Mouse (Mus musculus) kidney, postnatal 10 days (tissue): Measurements from ENCODE around the gene Fbp1.
"Not testable (repeated sequence)": the region's sequence is repeated elsewhere in the genome, so short reads cannot be mapped to it uniquely, and the experiment has no call there.

Source experiments
- DNase-seq: peaks from one replicate; pipeline ENCODE4 v3.0.0; 2021; ENCODE audit warnings: mixed read lengths

The Fbp1 gene

DNA sequence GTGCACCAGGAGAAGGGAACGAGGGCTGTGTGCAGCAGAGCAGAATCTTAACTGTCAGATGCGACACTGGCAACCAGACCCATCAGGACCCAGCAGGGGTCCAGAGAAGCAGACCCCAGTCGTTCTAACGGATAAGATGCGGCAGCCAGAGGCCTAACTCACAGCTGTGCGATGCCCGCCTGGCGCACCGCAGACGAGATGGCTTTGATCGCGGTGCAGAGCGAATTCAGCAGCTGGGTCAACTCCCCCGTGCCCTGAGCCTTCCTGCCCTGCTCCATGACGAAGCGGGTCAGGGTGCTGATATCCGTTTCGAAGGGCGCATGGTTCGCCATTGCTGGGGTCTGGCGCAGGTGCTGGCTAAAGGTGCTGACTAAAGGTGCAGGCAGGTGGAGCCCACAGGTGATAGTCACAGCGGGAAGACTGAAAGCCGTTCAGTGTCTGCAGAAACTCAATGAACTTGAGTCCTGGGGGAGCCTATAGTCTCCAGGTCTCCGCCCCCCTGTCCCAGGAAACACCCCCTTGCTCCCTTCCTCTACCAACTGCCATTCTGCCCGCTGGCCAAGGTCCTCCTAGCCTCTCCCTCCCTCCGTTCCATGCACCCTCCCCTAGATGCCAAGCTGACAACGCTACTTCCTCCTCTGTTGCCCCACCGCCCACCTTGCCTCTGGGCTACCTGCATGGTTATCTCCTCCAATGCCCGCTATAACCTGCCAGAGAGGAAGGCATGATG is at the start of gene Fbp1:
Fbp1 (minus strand) TSS at position 571 of the 730 bp plus-strand sequence.
- DNase-seq: peak; percentile 76

DNA sequence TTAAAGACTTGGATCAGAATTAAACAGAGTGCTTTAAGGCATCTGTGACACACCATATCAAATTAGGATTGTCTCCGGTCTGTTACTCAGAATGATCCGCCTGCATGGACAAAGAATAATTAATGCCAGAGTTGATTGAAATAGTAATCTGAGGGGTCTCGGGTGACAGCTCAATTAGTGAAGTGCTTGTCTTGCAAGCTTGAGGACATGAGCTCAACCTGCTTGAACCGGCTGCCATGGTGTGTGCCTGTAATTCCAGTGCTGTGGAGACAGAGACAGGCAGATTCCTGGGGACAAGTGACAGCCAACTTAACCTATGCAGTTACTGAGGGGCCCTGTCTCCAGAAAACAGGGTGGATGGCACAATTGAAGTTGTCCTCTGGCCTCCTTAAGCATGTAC is 44.4 kb upstream of the Fbp1 start:
- no peak for DNase-seq

DNA sequence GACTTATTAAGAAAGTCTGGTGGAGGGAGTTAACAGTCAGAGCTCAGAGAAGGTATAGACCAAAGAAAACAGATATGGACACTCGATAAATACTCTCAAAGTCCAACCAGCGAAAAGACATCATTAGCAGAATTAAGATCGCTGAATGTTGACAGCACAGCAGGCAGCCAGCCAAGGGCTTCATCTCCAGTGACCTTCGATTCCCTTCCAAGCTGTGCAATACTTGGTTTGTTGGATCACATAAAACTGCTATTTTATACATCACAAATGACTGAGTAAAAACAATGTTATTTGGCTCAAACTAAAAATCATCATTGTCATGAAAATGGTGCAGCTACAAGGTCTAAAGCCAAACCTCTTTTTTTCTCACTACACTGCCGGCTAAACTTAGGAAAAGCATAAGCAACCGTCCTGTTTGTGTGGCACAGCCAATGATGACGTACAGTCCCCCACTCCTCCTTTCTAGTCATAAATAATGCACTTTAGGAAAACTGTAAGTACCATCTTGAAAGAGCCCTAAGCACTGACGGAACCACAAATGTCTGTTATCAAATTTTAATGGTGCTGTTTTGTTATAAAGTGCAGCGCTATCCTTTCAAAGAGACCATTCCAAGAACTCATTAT is 41.8 kb upstream of the Fbp1 start:
- peak; percentile 88 for DNase-seq

DNA sequence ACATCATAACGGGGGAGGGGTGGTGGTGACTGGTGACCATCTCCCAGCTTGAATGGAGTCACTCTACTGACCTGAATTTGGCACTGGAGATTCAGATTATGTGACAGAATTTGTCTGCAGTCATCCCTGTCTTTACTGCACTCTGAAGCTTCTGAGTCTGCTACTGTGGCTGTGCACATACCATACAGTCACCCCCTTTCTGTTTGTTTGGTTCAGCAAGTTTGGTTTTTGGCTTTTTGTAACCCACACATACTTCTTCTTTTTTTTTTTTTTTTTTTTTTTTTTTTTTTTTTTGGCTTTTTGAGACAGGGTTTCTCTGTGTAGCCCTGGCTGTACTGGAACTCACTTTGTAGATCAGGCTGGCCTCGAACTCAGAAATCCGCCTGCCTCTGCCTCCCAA is 41.1 kb upstream of the Fbp1 start:
- DNase-seq: not testable (repeated sequence)

DNA sequence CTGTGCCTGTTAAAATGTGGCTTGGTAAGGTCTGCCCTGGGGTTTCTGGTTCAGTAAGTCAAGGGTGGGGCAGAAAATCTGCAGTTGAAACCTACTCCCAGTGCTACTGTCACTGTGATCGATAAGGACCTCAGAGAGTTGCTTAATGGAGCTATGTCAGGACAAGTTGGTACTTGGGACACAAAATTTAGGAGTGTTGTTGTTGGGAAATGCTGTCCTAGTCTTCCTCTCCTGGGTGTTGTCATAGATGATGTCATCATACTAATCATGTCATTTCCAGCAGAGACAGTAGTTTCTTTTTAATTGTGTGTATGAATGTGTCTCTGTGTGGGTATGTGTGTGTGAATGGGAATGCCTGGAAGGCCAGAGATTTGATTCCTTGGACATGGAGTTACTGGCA is 39.4 kb upstream of the Fbp1 start:
- no peak for DNase-seq

DNA sequence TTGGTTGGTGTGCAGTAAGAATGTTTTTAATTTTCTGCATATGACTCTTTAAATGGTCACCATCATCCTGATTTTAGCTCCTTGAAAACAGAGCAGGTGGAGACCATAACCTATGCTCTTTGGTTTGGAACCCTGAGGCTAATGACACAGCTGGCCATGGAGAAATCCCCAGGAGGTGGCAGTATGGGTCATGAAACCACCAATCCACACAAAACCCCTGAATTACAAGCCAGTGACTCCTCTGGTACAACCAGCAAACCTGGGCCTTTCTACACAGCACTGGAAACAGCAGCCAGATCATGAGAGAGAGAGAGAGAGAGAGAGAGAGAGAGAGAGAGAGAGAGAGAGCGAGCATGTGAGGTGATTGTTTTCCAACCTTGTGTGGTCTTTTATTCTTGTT is 38.4 kb upstream of the Fbp1 start:
- peak; percentile 81 for DNase-seq

DNA sequence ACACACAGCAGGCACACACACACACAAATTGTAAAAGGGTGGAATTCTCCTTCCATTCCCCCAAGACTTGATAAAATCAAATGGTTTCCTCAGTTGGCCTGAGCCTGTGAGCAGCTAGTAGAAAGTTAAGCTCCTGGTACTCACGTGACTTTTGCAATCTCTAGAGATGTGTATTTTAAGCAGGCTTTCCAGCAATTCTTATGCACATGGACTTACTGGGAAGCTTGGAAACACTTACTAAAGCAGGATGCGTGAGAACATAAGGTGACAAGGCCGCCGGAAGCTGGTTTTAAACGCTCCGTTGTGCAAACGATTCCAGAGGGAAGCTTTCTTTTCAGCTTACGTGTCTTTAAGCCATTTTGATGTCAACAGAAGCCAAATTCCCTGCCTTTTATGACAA is 35.1 kb upstream of the Fbp1 start:
- DNase-seq: no peak

DNA sequence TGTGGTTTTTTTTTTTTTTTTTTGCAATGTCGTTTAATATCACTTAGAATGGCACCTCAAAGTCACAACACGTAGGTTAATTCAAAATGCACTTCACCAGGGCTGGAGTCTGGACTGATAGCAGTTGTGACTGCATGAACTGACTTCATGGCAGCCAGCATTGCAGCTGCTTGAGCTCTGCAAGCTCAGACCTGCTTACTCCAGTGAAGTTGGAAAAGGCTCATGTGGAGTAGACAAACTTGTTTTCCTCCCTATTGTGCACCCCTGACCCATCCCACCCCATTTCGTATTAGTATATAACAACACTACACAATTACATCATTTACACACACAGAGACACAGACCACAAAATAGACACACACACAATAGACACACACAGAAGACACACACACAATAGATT is 34.6 kb upstream of the Fbp1 start:
- DNase-seq: no peak

DNA sequence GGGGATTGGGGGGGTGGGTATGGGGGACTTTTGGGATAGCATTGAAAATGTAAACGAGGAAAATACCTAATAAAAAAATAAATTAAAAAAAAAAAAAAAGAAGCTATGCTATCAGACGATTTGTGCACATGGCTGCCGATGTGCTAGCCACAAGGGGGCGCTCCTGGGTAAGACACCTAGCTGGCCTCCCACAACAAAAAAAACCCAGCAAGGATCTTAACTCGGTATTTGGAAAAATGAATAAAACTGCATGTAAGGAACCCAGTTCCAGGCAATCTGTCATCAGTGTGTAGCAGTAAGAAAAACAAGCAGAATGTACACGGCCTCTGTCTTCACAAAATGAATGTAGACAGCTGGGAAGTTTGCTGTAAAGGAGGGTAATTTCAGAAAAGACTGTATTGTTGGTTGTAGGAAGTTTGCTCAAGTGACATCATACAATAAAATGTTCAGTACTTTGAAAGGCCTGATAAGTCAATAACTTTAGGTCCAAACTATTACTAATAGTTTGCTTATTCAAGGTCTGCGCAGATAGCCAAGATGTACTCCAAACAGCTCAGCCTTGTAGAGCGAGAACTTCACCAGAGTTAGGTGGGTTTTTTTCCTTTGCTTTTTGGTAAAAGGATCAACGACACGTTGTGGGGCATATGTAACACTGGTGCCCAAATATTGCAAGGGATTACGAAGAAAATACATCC is 31.7 kb upstream of the Fbp1 start:
- DNase-seq: peak; percentile 93

DNA sequence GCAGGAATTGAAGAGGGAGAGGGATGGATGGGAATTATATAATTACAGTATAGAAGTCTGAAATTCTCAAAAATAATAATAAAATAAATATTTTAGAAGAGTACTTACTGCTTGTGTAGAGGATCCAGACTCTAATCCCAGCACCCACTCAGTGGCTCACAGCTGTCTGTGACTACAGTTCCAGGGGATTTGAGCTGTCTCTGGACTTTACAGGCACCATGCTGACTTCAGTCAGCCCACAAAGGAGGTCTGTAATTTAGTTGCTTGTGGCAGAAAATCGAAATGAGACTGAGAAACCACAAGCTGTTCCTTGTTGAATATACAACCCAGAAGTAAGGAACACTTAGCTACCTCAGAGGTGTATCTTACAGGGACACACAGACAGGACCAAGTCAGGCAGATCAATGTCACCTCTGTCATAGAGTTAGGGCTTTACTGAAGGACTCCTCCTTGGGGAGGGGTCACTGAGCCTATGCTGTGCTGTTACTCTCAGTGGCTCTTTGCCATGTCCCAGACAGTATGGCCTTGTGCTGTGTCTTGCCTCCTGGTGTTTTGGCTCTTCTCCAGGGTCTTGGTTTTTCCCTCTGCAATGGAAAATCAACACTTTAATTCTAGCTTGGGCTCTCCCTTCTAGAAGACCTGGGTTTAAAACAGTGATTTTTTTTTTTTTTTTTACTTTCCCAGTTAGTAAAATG is 29.5 kb upstream of the Fbp1 start:
- DNase-seq: no peak

DNA sequence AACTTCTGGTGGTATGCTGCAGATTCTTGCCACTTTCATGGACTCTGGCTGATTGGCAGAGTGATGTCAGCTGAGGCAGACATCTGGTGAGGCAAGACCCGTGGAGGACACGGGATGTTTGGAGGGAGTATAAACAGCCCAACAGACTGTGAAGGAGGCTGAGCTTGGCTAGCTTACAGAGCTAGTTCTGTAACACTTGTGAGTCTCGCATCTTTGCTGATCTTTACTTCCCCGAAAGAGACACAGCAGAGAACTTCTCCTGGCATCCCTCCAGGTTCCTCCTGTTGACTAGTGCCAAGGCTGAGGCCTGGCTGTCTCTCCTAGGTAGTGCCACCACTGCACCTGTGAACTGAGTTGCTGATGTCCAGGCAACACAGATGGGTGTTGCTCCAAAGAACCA is 28.6 kb upstream of the Fbp1 start:
- peak; percentile 51 for DNase-seq

DNA sequence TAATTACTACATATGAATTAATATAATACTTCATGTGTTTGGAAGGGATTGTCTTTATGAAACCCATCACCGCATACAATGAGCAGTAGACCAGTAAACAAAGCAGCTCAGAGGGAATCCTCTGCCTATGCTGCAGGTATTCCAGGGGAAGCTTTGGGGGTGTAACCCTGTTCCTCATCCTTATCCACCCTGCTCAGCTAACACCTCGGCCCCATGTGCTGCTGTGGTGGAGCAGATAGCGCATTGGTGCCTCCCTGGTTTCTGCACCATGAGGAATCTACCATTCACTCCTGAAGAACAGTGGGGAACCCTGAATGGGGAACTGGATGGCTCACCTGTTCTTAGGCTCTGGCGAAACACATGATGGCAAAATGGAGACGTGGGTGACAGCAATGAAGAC is 23.5 kb upstream of the Fbp1 start:
- DNase-seq: no peak

DNA sequence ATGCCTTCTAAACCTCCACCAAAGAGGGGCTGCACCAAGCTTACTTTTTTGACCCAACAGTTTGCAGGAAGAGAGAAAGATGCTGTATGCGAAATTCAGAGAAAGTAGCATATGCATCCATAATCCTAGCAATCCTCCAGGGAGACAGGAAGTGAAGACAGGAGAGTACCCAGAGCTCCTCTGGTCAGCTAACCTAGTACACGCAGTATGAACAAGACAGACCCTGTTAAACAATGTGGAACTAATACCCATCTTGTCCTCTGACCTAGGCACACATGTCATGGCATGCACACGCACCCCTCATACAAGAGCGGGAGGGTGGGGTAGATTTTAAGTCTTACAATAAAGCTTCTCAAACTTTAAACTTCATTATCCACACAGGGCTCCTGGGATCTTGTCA is 22.1 kb upstream of the Fbp1 start:
- DNase-seq: no peak

DNA sequence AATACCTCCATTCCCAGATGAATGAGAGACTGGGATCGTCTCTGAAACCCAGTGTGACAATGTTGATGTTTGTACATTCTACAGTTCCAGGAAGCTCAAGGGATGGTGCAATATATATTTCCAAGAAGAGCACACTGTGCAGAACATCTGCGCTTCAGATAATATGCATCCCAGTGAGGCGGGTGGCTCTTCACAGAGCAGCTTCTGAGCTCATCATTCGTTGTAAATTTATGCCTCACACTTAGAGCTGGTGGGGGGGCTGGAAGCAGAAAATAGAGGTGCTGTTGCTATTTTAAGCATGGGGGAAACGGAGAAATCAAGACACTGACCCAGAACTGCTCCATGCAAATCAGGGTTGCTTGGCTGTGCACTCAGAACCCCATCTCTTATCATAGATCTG is 21.7 kb upstream of the Fbp1 start:
- no peak for DNase-seq

DNA sequence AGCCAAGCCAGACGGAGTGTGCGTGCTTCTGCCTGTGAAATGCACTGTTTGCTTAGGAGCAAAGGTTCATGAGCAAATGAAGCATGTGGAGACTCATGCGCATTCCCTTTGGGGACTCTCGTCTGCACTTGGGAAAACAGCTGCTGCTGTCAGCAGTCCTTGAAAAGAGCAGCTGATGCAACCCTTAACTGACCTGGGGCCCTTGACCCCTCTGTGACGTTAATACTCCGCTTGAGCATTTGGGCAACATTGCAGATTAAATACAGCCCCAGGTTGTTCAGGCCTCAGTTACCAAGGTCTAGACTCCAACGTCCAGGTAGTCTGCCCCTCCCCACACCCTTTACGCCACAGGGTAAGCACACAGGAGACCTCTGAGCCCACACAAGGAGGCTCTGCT is 20.1 kb upstream of the Fbp1 start:
- peak; percentile 86 for DNase-seq

DNA sequence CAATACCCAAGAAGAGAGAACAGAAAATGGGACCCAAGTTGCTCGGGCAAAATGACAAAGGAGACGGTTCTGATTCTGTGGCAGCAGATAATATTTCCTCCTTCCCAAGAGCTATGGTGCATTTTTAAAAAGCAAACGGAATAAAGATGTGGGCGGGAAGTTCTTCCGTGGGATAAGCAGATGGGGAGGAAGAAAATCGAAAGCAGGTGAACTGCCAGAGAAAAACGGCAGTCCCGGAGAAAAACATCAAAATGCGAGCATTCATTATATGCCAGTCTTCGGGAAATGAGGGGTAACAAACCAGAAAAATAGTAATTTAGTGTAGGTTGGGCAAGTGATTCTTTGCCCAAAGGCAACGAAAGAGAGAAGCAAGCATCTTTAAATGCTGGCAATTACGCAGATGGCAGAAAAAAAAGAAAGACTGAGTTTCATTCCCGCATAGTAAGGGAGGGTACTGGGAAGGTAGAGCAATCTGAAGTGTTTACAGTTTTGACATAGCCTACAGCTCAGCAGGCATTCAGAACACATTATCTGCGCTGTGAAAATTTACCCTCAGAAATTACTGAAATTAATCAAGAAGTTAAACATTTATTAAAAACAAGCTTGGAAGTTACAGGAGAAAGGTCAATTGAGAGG is 19.6 kb upstream of the Fbp1 start:
- DNase-seq: no peak

DNA sequence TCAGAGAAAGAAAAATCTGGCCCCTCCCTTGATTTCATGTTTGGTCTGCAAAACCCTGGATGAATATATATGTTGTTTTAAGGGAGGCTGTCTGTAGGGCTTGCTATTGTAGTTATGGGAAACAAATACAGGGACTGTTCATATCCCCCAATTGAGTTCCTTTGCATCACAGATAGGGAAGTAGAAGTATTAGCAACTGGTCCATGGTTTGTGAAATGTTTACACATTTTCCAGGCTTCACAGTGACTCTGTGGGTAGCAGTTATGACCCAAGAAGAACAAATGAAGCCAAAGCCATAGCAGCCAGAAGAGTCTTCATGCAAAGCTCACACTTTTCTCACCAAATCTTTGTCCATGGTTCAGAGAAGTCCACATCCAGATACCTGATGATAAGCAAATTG is 13.1 kb upstream of the Fbp1 start:
- DNase-seq: no peak

DNA sequence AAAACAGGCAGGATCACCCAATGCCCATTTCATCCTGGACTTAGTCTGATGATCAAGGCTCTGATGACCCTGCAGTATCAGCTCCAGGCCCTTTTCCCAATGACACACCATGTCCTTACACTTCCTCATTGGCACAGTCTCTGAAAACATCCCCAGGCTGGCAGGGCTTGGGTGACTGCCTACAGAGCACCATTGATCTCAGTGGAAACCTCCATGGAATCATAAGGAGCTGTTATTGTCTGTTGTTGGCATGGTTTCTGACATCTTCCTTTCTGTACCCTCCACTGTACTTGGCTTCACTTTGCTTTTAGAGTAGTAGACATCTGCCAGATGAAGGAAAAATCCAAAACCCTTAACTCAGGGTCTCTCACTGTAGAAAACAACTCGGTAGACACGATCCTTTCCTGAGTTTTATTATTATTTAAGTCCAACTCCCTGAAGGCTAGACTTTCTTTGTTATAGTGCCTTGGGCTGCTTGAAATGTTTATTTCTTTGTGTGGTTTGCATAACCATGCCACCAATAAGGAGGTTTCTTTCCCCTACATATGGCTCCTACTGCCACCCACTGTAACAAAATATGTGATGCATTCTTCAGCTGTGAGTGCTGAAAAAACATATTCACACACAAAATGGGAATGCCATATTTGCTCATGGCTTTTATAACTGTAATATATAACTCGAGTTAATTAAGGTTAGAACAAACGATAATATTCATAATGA is 10.0 kb upstream of the Fbp1 start:
- DNase-seq: no peak

DNA sequence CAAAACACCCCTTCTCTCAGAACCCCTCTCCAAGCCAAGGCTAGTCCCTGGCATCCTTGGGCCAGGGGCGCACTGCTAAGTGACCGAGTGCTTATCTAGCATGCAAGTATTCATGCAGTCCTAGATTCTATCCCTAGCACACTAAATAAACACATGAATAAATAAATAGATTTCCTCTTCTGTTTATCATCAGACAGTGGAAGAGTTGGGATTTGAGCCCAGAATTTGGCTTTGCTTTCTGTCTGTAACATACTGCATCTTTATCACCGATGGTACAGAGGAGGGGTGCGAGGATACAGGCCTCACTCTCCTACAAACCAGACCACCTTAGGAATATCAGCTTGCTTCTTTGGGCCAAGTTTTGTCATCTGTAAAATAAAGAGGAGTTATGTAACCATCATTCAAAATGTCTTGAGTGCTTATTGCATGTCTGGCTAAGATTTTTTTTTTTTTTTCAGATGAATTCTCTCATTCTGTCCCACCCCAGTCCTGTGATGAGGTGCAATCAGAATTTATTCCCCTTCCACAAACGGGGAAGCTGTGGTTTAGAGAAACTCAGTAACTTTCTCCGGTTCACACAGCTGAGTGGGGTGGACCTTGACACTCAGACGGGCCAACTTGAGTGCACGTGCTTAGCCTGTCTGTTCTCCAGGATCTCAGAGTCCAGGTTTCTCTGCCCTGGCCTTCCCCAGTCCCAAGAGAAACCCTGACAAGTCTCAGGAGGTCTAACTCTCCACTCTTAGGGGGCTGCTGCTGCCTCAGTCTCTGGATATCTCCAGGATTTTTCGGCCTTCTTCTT is 5.2 kb upstream of the Fbp1 start:
- DNase-seq: peak; percentile 63

DNA sequence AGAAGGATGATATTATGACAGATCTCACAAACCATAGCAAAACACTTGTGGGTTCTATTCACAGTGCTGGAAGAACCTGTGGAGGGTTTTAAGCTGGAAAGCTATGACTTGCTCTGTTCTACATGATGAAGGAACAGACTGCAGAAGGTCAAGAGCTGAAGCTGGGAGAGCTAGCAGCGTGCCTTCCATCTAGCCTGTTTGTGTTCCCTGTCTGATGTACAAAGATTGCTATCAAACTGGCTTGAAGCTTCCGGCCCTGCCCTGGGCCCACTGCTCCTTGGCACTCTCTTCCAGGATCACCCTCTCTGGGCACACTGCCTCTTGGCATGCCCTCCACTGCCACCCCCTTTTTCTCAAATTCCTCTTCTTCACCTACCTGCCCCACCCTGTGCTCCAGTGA is 1.2 kb upstream of the Fbp1 start:
- no peak for DNase-seq

DNA sequence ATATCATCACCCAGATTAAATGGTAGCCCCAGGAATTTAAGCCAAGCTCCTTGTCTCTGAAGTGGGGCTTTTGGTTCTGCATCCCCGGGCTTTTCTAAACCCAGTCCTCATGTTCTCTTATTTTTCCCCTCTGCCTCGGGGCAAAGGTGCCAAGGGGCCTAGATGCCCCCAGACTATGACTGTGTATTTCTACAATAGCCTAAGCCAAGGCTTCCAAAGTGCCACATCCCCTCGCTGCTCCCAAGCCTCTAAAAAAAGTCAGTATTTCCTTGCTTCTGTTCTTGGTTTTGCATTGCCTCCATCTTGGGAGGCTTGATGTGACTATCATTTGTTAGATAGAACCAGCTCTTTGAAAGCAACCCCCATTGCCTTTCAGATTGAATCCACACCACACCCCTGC is 3.5 kb downstream of the Fbp1 start:
- DNase-seq: no peak

DNA sequence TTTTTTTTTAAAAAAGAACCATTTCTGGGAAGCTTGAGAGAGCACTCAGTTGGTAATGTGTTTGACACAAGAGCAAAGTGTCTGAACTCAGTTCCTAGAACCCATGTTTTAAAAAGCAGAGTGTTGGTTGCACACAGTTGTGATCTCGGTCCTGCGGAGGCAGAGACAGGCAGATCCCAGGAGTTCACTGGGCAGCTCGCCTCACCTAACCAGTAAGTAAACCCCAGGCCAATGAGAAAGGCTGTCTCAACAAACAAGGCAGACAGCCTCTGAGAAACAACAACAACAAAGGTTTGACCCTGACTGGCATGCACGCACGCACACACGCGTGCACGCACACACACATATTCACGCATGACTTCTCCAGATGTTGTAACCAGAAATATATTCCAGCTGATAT is 4.2 kb downstream of the Fbp1 start:
- no peak for DNase-seq
